Mouse (Mus musculus) G1E (cell line): Measurements from ENCODE around the gene Rbms1. TPM values are rescaled to one million over a fixed set of nuclear protein-coding genes. Genes with fewer than 3 reads are reported as not detected.

Experiments used
- ATAC-seq: 2 replicates; pipeline ENCODE4 v1.8.0; 2016; ENCODE audit warnings: mild to moderate bottlenecking; ENCODE audit not compliant: insufficient number of reproducible peaks, poor library complexity, low FRiP score, severe bottlenecking; ENCODE audit errors: extremely low read depth
- DNase-seq: peaks from one replicate; pipeline ENCODE4 v3.0.0; 2012; ENCODE audit warnings: low spot score
- H3K27me3 ChIP-seq: 2 replicates; pipeline ENCODE4 v1.6.1; 2012; ENCODE audit warnings: mild to moderate bottlenecking, low read length, inconsistent platforms; ENCODE audit not compliant: insufficient read depth
- H3K36me3 ChIP-seq: replicated peaks from 2 replicates; pipeline ENCODE3; 2012; ENCODE audit warnings: mild to moderate bottlenecking, inconsistent platforms
- H3K4me1 ChIP-seq: 2 replicates; pipeline ENCODE4 v1.6.1; 2012; ENCODE audit warnings: low read depth, low read length, inconsistent platforms, mixed read lengths; ENCODE audit not compliant: insufficient read depth
- H3K4me3 ChIP-seq: 2 replicates; pipeline ENCODE4 v1.5.1; 2012; ENCODE audit warnings: low read depth, mild to moderate bottlenecking, inconsistent platforms, low read length, moderate library complexity, mixed read lengths
- H3K9me3 ChIP-seq: replicated peaks from 2 replicates; pipeline ENCODE4 v1.6.1; 2012; ENCODE audit warnings: inconsistent platforms
- CTCF ChIP-seq: IDR thresholded peaks from 2 replicates; pipeline ENCODE4 v1.5.1; 2012; ENCODE audit warnings: low read depth, low read length, inconsistent platforms, mixed read lengths
- GATA1 ChIP-seq: IDR thresholded peaks from 2 replicates; pipeline ENCODE4 v1.6.1; 2012; ENCODE audit warnings: borderline replicate concordance, low read length, inconsistent platforms, mixed read lengths
- GATA2 ChIP-seq: IDR thresholded peaks from 2 replicates; pipeline ENCODE4 v1.6.1; 2012; ENCODE audit warnings: low read depth, low read length, inconsistent platforms, borderline replicate concordance
- POLR2AphosphoS5 ChIP-seq: IDR thresholded peaks from 2 replicates; pipeline ENCODE4 v1.6.1; 2012; ENCODE audit warnings: low read depth, low read length, inconsistent platforms; ENCODE audit not compliant: insufficient replicate concordance
- TAL1 ChIP-seq: conservative IDR thresholded peaks from 2 replicates; pipeline ENCODE4 v1.6.1; 2012; ENCODE audit warnings: low read depth, low read length, inconsistent platforms, mixed read lengths
- polyA plus RNA-seq: library from polyadenylated mRNA; stranded (reverse); fragments of >175 nt; gene quantifications from 2 replicates; pipeline ENCODE4 v1.2.3, GENCODE M21; 2012
- total RNA-seq, 2 experiments: library from RNA; stranded (forward) in 1 of 2; stranded (reverse) in 1 of 2; fragments of 200-1000 nt in 1 of 2; fragments of >200 nt in 1 of 2; fragmentation: Nextera tagmentation in 1 of 2; gene quantifications; 2 replicates each; pipeline ENCODE4 v1.2.3; 2014 to 2017

Gene Rbms1
- total and polyA plus RNA-seq, 3 experiments, result 61.7 to 109 (median 99.6) TPM

DNA sequence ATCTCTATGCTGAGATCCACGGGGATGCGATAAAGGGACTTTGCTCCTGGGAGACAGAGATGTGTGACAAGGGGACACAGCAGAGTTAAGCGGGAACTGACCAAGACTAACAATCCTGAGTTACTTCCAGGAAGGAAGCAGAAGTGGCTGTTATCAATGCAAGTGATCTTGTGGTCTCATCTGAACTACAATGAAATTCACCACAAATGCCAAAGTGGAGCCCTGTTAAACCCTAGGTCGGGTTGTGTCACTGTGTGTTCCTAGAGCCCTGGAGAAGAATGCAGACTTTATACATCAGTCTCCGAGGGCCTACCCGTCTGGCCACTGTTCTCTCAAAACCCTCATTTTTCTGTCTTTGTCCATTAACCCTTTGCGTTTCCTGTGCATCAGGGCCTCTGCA lies 248.5 kb downstream of the Rbms1 start:
- ATAC-seq, result no peak
- TF ChIP-seq GATA1 (no peak), TAL1 (no peak), GATA2 (no peak), CTCF (no peak), POLR2AphosphoS5 (no peak)
- H3K36me3 ChIP-seq, result no peaks in the 10 kb centered on the region
- H3K9me3 ChIP-seq, result no peaks in the 10 kb centered on the region
- H3K27me3 ChIP-seq, result peaks cover 57% of the 10 kb centered on the region
- no peak overlapping the region for H3K4me3 ChIP-seq
- peaks cover 6% of the 10 kb centered on the region; the same call in 1 of the 2 replicates for H3K4me1 ChIP-seq
- no peak for DNase-seq

DNA sequence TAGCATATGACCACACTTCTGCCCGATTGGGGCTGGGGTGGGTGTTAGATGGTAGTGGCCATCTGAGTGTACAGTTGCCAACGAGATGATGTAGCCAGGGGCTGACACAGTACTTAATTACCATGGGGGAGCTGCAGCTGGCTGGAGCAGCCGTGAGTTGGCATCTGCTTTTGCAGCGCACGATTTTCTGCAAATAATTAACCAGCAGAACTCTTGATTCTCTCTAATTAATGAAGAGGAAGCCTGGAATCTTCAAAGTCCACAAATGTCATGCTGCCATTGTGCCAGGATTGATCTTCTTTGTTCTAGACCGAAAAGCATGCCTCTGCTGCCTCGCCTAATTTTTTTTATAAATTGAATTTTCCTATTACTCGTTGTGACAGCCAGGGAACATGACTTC lies 249.1 kb downstream of the Rbms1 start:
- peaks cover 52% of the 10 kb centered on the region for H3K27me3 ChIP-seq
- no peak for ATAC-seq
- no peaks in the 10 kb centered on the region for H3K9me3 ChIP-seq
- no peak for DNase-seq
- peaks cover 6% of the 10 kb centered on the region; the same call in 1 of the 2 replicates for H3K4me1 ChIP-seq
- no peak overlapping the region for H3K4me3 ChIP-seq
- TF ChIP-seq GATA2 (no peak), GATA1 (no peak), TAL1 (no peak), POLR2AphosphoS5 (no peak), CTCF (no peak)
- no peaks in the 10 kb centered on the region for H3K36me3 ChIP-seq

DNA sequence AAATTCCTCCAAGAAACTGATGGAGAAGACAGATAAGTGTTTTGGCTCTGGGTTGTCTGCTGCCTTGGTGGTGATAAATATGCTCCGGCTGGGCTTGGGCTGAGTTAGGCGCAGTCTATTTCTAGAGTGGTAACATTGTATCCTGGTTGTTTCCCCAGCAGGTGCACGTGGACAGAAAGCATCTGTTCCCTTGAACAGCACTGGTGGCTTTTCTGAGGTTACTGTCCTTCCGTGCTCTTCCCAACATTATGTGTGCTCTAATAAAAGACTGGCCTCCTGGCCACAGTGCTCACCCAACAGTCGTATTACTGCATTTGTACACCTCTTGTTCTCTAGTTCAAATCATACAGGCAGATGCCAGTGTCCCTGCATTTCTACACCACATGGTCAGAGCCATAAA lies 250.1 kb downstream of the Rbms1 start:
- TF ChIP-seq POLR2AphosphoS5 (no peak), TAL1 (no peak), GATA1 (no peak), GATA2 (no peak), CTCF (no peak)
- ATAC-seq (no peak), DNase-seq (no peak)
- H3K27me3 ChIP-seq, result peaks cover 43% of the 10 kb centered on the region
- no peaks in the 10 kb centered on the region for H3K36me3 ChIP-seq
- H3K4me3 ChIP-seq, result no peak overlapping the region
- no peaks in the 10 kb centered on the region for H3K9me3 ChIP-seq
- H3K4me1 ChIP-seq, result peaks cover 6% of the 10 kb centered on the region; the same call in 1 of the 2 replicates

DNA sequence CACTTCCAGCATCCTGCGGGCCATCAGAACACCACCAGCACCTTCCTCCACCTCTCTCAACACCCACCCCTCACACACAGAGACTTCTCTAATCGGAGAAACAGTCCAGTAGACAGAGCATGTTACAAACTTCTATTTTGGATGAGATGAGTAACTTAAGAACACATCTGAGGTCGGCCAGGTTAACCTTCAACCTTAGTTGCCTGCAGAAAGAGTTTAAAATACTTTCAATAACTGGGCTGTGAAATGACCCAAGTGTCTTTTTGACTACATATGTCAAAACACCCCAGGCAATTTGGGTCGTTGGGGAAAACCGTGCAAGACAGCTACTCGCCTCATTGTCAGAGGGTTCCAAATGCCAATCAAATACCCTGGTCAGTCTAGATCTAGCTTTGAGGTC lies 250.5 kb downstream of the Rbms1 start:
- Histone ChIP-seq H3K4me3 (no peak overlapping the region), H3K27me3 (peaks cover 40% of the 10 kb centered on the region), H3K36me3 (no peaks in the 10 kb centered on the region), H3K9me3 (no peaks in the 10 kb centered on the region), H3K4me1 (peaks cover 6% of the 10 kb centered on the region; the same call in 1 of the 2 replicates)
- DNase-seq, result no peak
- TF ChIP-seq POLR2AphosphoS5 (no peak), GATA2 (no peak), TAL1 (no peak), GATA1 (no peak), CTCF (no peak)
- ATAC-seq, result no peak

DNA sequence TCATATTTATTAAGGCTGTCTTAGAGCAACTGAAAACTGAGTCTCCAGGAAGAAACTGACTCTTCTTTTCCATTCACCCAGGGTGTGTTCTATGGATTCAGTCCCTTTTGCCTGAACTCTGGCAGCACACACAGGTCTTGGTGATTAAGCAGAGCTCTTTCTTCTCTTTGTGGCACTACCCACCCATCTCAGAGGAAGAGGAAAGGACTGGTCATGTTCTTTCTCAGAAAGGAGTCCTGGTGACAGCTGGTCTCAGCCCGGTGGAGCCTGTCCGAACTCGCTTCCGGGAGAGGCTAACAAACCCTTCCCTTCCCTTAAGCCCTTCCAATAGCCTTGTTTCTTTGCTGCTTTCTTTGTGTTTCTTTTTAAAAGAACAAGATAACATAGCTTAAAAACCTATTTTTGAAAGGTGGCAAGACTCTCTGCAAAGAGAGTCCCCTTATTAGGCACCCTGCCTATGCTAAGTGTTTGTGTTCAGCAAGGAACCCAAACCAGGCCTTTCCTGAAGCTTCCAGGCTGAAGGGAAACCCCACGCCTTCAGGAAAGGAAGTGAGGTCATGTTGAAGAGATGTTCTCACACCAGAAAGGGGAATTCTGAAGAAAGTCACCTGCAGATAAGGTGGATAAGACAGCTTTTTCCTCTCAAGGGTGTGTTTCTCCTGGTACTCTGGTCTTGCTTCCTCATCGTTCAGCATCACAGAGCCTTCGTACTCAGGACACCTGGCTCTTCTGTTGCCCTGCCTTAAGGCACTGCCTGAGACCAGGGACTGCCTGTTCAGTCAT lies 251.7 kb downstream of the Rbms1 start:
- peaks cover 34% of the 10 kb centered on the region for H3K27me3 ChIP-seq
- DNase-seq, result no peak
- ATAC-seq, result no peak
- H3K4me1 ChIP-seq, result peaks cover 6% of the 10 kb centered on the region; the same call in 1 of the 2 replicates
- TF ChIP-seq CTCF (no peak), GATA2 (no peak), POLR2AphosphoS5 (no peak), TAL1 (no peak), GATA1 (no peak)
- H3K4me3 ChIP-seq, result no peak overlapping the region
- H3K36me3 ChIP-seq, result no peaks in the 10 kb centered on the region
- H3K9me3 ChIP-seq, result no peaks in the 10 kb centered on the region

DNA sequence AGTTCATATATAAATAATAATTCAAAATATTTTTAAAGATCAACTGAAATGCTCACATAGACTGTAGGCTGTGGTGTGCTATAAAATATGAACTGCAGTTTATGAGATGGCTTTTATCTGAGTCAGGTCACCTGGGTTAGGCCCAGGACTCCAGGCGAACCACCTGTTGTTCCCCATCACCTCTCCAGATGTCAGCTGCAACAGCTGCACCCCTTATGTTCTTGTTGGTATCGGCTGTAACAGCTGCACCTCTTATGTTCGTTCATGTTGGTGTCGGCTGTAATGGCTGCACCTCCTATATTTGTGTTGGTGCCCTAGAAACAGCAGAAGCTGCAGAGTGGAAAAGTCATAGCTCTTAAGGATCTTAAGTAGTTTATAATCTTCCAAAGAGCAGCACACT lies 252.7 kb downstream of the Rbms1 start:
- ATAC-seq (no peak), DNase-seq (no peak)
- no peak for TF ChIP-seq GATA2

More for the DNA sequence above, 252.7 kb downstream of the Rbms1 start:
- Histone ChIP-seq H3K4me1 (peaks cover 6% of the 10 kb centered on the region; the same call in 1 of the 2 replicates), H3K27me3 (peaks cover 36% of the 10 kb centered on the region), H3K9me3 (no peaks in the 10 kb centered on the region), H3K4me3 (no peak overlapping the region), H3K36me3 (no peaks in the 10 kb centered on the region)
